Mouse (Mus musculus): ENCODE results near the gene Lce1d. TPM values are rescaled to one million over a fixed set of nuclear protein-coding genes. Genes with fewer than 3 reads are reported as not detected.

Lce1d gene
- polyA plus RNA-seq, 1 experiment from 2014 or later = not detected

DNA sequence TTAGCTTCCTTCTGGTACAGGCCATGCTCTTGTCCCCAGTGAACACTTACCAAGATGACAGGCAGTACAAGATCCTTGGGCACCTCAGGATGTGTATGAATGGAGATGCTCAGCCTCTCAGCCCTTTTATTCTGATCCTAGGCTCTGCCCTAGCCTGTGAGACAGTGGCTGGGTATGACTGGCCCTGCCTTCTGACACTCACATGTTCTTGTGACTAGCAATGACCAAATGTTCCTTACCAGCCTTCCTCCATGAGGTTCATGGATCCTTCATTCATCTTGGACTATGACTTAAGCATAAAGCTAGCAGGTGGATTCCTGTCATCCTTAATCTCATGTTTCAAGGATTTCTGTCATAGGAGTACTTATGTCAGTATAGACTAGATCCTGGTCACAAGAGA, 16.8 kb downstream of the Lce1d start, which contains the start of gene Lce1a2:
Gene Lce1a2, minus strand, starts transcription at position 101 of the 400 bp plus-strand sequence.
- Histone ChIP-seq H3K27me3 (replicated peaks; ENCODE audit: control insufficient read depth, insufficient read depth, low read length) (no peaks in the 10 kb centered on the region), H3K4me3 (ENCODE audit: low read depth, low read length) (no peak within 1 kb of the TSS), H3K27ac (ENCODE audit: low read depth, low read length) (no peak within 1 kb of the TSS), H3K9me3 (ENCODE audit: control insufficient read depth, low read length) (no peaks in the 10 kb centered on the region), H3K9ac (ENCODE audit: low read depth, low read length) (no peak within 1 kb of the TSS), H3K4me2 (no peak within 1 kb of the TSS), H3K36me3 (ENCODE audit: control insufficient read depth, insufficient read depth, low read length) (no peaks in the 10 kb centered on the region), H3K4me1 (replicated peaks; ENCODE audit: control insufficient read depth, insufficient read depth, low read length) (no peaks in the 10 kb centered on the region)
- ATAC-seq (replicated peaks; ENCODE audit: low FRiP score) (no peak), DNase-seq (ENCODE audit: low spot score) (no peak)

- ATAC-seq (replicated peaks; ENCODE audit: low FRiP score) (no peak), DNase-seq (ENCODE audit: low spot score) (no peak)
- Histone ChIP-seq H3K27me3 (replicated peaks; ENCODE audit: control insufficient read depth, insufficient read depth, low read length) (no peaks in the 10 kb centered on the region), H3K27ac (ENCODE audit: low read depth, low read length) (no peak within 1 kb of the TSS), H3K9me3 (ENCODE audit: control insufficient read depth, low read length) (no peaks in the 10 kb centered on the region), H3K36me3 (ENCODE audit: control insufficient read depth, insufficient read depth, low read length) (no peaks in the 10 kb centered on the region), H3K9ac (ENCODE audit: low read depth, low read length) (no peak within 1 kb of the TSS), H3K4me1 (replicated peaks; ENCODE audit: control insufficient read depth, insufficient read depth, low read length) (no peaks in the 10 kb centered on the region), H3K4me2 (no peak within 1 kb of the TSS), H3K4me3 (ENCODE audit: low read depth, low read length) (no peak within 1 kb of the TSS)
Observed at GRCm38 (mm10) chr3:92656826-92657225, 30.2 kb downstream of the Lce1d start, which contains the start of gene Lce1b. Lce1b (minus strand) TSS chr3:92656926.

GRCm38 (mm10) chr3:92648207-92648606, 38.8 kb downstream of the Lce1d start, which contains the start of gene Lce1a1:
Lce1a1 (minus strand) TSS chr3:92648307.
- Histone ChIP-seq H3K4me2 (no peak within 1 kb of the TSS), H3K4me1 (replicated peaks; ENCODE audit: control insufficient read depth, insufficient read depth, low read length) (no peaks in the 10 kb centered on the region), H3K4me3 (ENCODE audit: low read depth, low read length) (no peak within 1 kb of the TSS), H3K9me3 (ENCODE audit: control insufficient read depth, low read length) (no peaks in the 10 kb centered on the region), H3K27me3 (replicated peaks; ENCODE audit: control insufficient read depth, insufficient read depth, low read length) (no peaks in the 10 kb centered on the region), H3K36me3 (ENCODE audit: control insufficient read depth, insufficient read depth, low read length) (no peaks in the 10 kb centered on the region), H3K9ac (ENCODE audit: low read depth, low read length) (no peak within 1 kb of the TSS), H3K27ac (ENCODE audit: low read depth, low read length) (no peak within 1 kb of the TSS)
- 76% methylated on average over 1 of the region's 1 CpGs for WGBS
- no peak for ATAC-seq (replicated peaks; ENCODE audit: low FRiP score)
- DNase-seq (ENCODE audit: low spot score) = no peak

- Histone ChIP-seq H3K4me2 (no peak overlapping the region), H3K27me3 (replicated peaks; ENCODE audit: control insufficient read depth, insufficient read depth, low read length) (no peaks in the 10 kb centered on the region), H3K27ac (ENCODE audit: low read depth, low read length) (no peak overlapping the region), H3K9me3 (ENCODE audit: control insufficient read depth, low read length) (no peaks in the 10 kb centered on the region), H3K4me1 (replicated peaks; ENCODE audit: control insufficient read depth, insufficient read depth, low read length) (no peaks in the 10 kb centered on the region), H3K4me3 (ENCODE audit: low read depth, low read length) (no peak overlapping the region), H3K36me3 (ENCODE audit: control insufficient read depth, insufficient read depth, low read length) (no peaks in the 10 kb centered on the region), H3K9ac (ENCODE audit: low read depth, low read length) (no peak overlapping the region)
- ATAC-seq (replicated peaks; ENCODE audit: low FRiP score) = no peak
- WGBS = 89% methylated on average over 15 of the region's 15 CpGs
- DNase-seq (ENCODE audit: low spot score) = no peak
Observed at GRCm38 (mm10) chr3:92639854-92640253, 47.2 kb downstream of the Lce1d start.

DNA sequence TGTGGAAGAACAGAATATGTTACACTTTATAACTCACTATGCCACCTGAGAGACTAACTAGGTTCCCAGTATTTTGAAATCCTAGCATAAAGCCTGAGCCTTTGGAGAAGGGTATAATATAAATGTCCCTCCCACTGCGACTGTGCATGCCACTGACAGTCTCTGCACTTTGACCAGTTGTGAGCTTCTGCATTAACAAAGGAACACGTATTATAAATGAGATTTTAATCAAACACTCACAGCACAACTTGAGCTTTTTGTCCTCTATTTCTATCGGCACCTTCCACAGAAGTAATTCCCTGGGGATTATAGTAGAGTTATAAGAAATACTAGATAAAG, 48.4 kb downstream of the Lce1d start:
- no peak overlapping the region for H3K4me2 ChIP-seq
- 77% methylated on average over 3 of the region's 3 CpGs for WGBS
- H3K4me3 ChIP-seq (ENCODE audit: low read depth, low read length) = no peak overlapping the region
- no peaks in the 10 kb centered on the region for H3K27me3 ChIP-seq (replicated peaks; ENCODE audit: control insufficient read depth, insufficient read depth, low read length)
- no peak overlapping the region for H3K9ac ChIP-seq (ENCODE audit: low read depth, low read length)
- no peaks in the 10 kb centered on the region for H3K4me1 ChIP-seq (replicated peaks; ENCODE audit: control insufficient read depth, insufficient read depth, low read length)
- ATAC-seq (replicated peaks; ENCODE audit: low FRiP score) (no peak), DNase-seq (ENCODE audit: low spot score) (no peak)
- H3K9me3 ChIP-seq (ENCODE audit: control insufficient read depth, low read length) = no peaks in the 10 kb centered on the region
- H3K27ac ChIP-seq (ENCODE audit: low read depth, low read length) = no peak overlapping the region
- no peaks in the 10 kb centered on the region for H3K36me3 ChIP-seq (ENCODE audit: control insufficient read depth, insufficient read depth, low read length)

- no peak overlapping the region for H3K27ac ChIP-seq (ENCODE audit: low read depth, low read length)
- no peak overlapping the region for H3K9ac ChIP-seq (ENCODE audit: low read depth, low read length)
- no peaks in the 10 kb centered on the region for H3K36me3 ChIP-seq (ENCODE audit: control insufficient read depth, insufficient read depth, low read length)
- no peaks in the 10 kb centered on the region for H3K4me1 ChIP-seq (replicated peaks; ENCODE audit: control insufficient read depth, insufficient read depth, low read length)
- no peak overlapping the region for H3K4me2 ChIP-seq
- ATAC-seq (replicated peaks; ENCODE audit: low FRiP score) (no peak), DNase-seq (ENCODE audit: low spot score) (no peak)
- no peaks in the 10 kb centered on the region for H3K9me3 ChIP-seq (ENCODE audit: control insufficient read depth, low read length)
- H3K4me3 ChIP-seq (ENCODE audit: low read depth, low read length) = no peak overlapping the region
- WGBS = 42% methylated on average over 1 of the region's 1 CpGs
- no peaks in the 10 kb centered on the region for H3K27me3 ChIP-seq (replicated peaks; ENCODE audit: control insufficient read depth, insufficient read depth, low read length)
Observed at GRCm38 (mm10) chr3:92637745-92638652, 49.0 kb downstream of the Lce1d start.

Other genes with a start within 250 kb of the Lce1d start
- gene Sprr1b, start 248.4 kb downstream of the Lce1d start, polyA plus RNA-seq (2014; fragmentation: Nextera tagmentation; extraction: Ambion mirVana) = not detected in 2 replicates
- gene Sprr3, start 228.5 kb downstream of the Lce1d start, polyA plus RNA-seq (2014; fragmentation: Nextera tagmentation; extraction: Ambion mirVana) = not detected in 2 replicates
- not detected in 2 replicates for gene Sprr1a, start 201.3 kb downstream of the Lce1d start, polyA plus RNA-seq (2014; fragmentation: Nextera tagmentation; extraction: Ambion mirVana)
- not detected in 2 replicates for gene Sprr4, start 186.7 kb downstream of the Lce1d start, polyA plus RNA-seq (2014; fragmentation: Nextera tagmentation; extraction: Ambion mirVana)
- gene 2310046K23Rik, start 152.7 kb downstream of the Lce1d start, polyA plus RNA-seq (2014; fragmentation: Nextera tagmentation; extraction: Ambion mirVana) = not detected in 2 replicates
- 0.08 TPM in 1 of 2 replicates, not detected in the other for gene Ivl, start 113.5 kb downstream of the Lce1d start, polyA plus RNA-seq (2014; fragmentation: Nextera tagmentation; extraction: Ambion mirVana)
- 0.22 TPM in 1 of 2 replicates, not detected in the other for gene Smcp, start 98.2 kb downstream of the Lce1d start, polyA plus RNA-seq (2014; fragmentation: Nextera tagmentation; extraction: Ambion mirVana)
- gene 2210017I01Rik, start 79.7 kb downstream of the Lce1d start, polyA plus RNA-seq (2014; fragmentation: Nextera tagmentation; extraction: Ambion mirVana) = not detected in 2 replicates
- not detected in 2 replicates for gene Lce6a, start 65.5 kb downstream of the Lce1d start, polyA plus RNA-seq (2014; fragmentation: Nextera tagmentation; extraction: Ambion mirVana)
- gene Lce1a1, start 38.9 kb downstream of the Lce1d start, polyA plus RNA-seq (2014; fragmentation: Nextera tagmentation; extraction: Ambion mirVana) = not detected in 2 replicates
- gene Lce1b, start 30.3 kb downstream of the Lce1d start, polyA plus RNA-seq (2014; fragmentation: Nextera tagmentation; extraction: Ambion mirVana) = not detected in 2 replicates
- gene Lce1a2, start 16.9 kb downstream of the Lce1d start, polyA plus RNA-seq (2014; fragmentation: Nextera tagmentation; extraction: Ambion mirVana) = not detected in 2 replicates
- gene Lce1c, start 8.0 kb downstream of the Lce1d start, polyA plus RNA-seq (2014; fragmentation: Nextera tagmentation; extraction: Ambion mirVana) = not detected in 2 replicates
- not detected in 2 replicates for gene Lce1e, start 21.9 kb upstream of the Lce1d start, polyA plus RNA-seq (2014; fragmentation: Nextera tagmentation; extraction: Ambion mirVana)
- gene Lce1f, start 33.1 kb upstream of the Lce1d start, polyA plus RNA-seq (2014; fragmentation: Nextera tagmentation; extraction: Ambion mirVana) = not detected in 2 replicates
- gene Gm38119, start 51.9 kb upstream of the Lce1d start, polyA plus RNA-seq (2014; fragmentation: Nextera tagmentation; extraction: Ambion mirVana) = not detected in 2 replicates
- not detected in 2 replicates for gene Lce1g, start 65.1 kb upstream of the Lce1d start, polyA plus RNA-seq (2014; fragmentation: Nextera tagmentation; extraction: Ambion mirVana)
- gene Lce1h, start 77.9 kb upstream of the Lce1d start, polyA plus RNA-seq (2014; fragmentation: Nextera tagmentation; extraction: Ambion mirVana) = not detected in 2 replicates
- not detected in 2 replicates for gene Lce1i, start 91.7 kb upstream of the Lce1d start, polyA plus RNA-seq (2014; fragmentation: Nextera tagmentation; extraction: Ambion mirVana)
- gene Lce1j, start 103.3 kb upstream of the Lce1d start, polyA plus RNA-seq (2014; fragmentation: Nextera tagmentation; extraction: Ambion mirVana) = not detected in 2 replicates
- not detected in 2 replicates for gene Lce1k, start 120.7 kb upstream of the Lce1d start, polyA plus RNA-seq (2014; fragmentation: Nextera tagmentation; extraction: Ambion mirVana)
- gene Kprp, start 140.0 kb upstream of the Lce1d start, polyA plus RNA-seq (2014; fragmentation: Nextera tagmentation; extraction: Ambion mirVana) = not detected in 2 replicates
- not detected in 2 replicates for gene Lce1l, start 164.1 kb upstream of the Lce1d start, polyA plus RNA-seq (2014; fragmentation: Nextera tagmentation; extraction: Ambion mirVana)
- gene 2310050C09Rik, start 183.0 kb upstream of the Lce1d start, polyA plus RNA-seq (2014; fragmentation: Nextera tagmentation; extraction: Ambion mirVana) = not detected in 2 replicates
- not detected in 2 replicates for gene Lce3a, start 239.0 kb upstream of the Lce1d start, polyA plus RNA-seq (2014; fragmentation: Nextera tagmentation; extraction: Ambion mirVana)
- not detected in 2 replicates for gene Lce3b, start 245.8 kb upstream of the Lce1d start, polyA plus RNA-seq (2014; fragmentation: Nextera tagmentation; extraction: Ambion mirVana)

All from liver, embryonic 11.5 days (tissue).